8 mouse cellular contexts compared by ENCODE assay signal in the genomic region with DNA sequence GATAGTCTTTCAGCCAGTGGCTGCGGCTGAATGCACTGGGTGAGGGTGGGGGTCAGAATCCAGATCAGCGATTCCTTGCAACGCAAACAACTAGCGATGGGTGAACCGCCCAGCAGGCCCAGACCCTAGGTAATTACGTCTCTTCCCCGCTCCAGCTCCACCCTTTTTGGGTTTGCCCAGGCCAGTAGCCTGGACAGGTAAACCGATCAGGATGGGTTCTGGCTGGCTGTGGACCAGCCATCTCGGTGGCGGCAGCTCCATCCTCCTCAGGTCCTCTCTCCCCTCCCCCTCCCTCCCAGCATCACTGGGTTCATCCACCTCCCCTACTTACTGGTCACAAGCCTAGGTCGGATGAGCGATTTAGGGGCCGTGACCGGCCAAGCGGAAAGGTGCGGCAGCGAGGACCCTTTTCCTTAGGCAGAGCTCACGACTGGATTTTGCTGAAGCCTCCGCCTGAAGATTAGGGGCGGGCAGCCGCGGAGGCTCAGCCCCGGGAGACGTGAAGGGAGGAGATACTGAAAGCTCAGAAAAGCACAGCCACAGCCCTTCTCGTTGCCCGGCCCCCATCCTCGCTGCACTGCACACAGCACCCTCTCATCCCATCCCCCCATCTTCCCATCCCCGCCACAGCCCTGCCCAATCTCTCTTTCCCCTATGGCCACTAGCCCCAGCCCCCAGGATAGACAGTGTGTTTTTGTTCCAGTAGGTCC. TPM values are rescaled to one million over a fixed set of nuclear protein-coding genes. Genes with fewer than 3 reads are reported as not detected.
DNase-seq lines count a peak whose midpoint lies in the region; ATAC-seq lines count a peak whose summit lies in the region.

A gene (minus strand): TSS at position 660 of the 710 bp plus-strand sequence.

- 0 out of 2 replicates have a peak within 1 kb of the TSS, but pooled peaks have one; percentile 19 for H3K9ac ChIP-seq in kidney, embryonic 15.5 days
- peak within 1 kb of the TSS; percentile 71 for H3K9ac ChIP-seq in hindbrain, embryonic 12.5 days
- H3K9ac ChIP-seq in limb, embryonic 11.5 days (ENCODE audit: low read length): peak within 1 kb of the TSS; percentile 23; the same call in 1 of the 2 replicates

- no peak within 1 kb of the TSS for H3K27ac ChIP-seq in kidney, embryonic 15.5 days
- H3K27ac ChIP-seq in hindbrain, embryonic 12.5 days: peak within 1 kb of the TSS; percentile 60
- H3K27ac ChIP-seq in limb, embryonic 11.5 days (replicated peaks; ENCODE audit: low read depth, low read length): no peak within 1 kb of the TSS

- no peaks in the 10 kb centered on the region for H3K9me3 ChIP-seq in kidney, embryonic 15.5 days (replicated peaks)
- H3K9me3 ChIP-seq in hindbrain, embryonic 12.5 days (replicated peaks): no peaks in the 10 kb centered on the region
- no peaks in the 10 kb centered on the region for H3K9me3 ChIP-seq in limb, embryonic 11.5 days (ENCODE audit: control insufficient read depth, low read length)

- no peak for DNase-seq in kidney, postnatal 25 days
- peak; percentile 27 for DNase-seq in embryo, embryonic 9.5 days (ENCODE audit: extremely low spot score)
- DNase-seq in limb, embryonic 11.5 days (ENCODE audit: low spot score): no peak
- peak; percentile 77 for DNase-seq in right cerebral cortex, postnatal 14 days
- no peak for DNase-seq in T-cell, adult 2 months (ENCODE audit: low spot score)
- DNase-seq in Muller cell, postnatal 12 days (ENCODE audit: inconsistent ontology term): no peak

- peaks cover 14% of the 10 kb centered on the region; the same call in 1 of the 2 replicates for H3K36me3 ChIP-seq in kidney, embryonic 15.5 days
- H3K36me3 ChIP-seq in hindbrain, embryonic 12.5 days: no peaks in the 10 kb centered on the region
- H3K36me3 ChIP-seq in limb, embryonic 11.5 days (ENCODE audit: control insufficient read depth, insufficient read depth, low read length): no peaks in the 10 kb centered on the region

- 3% methylated on average over 28 of the region's 28 CpGs for WGBS in kidney, embryonic 15.5 days
- 2% methylated on average over 28 of the region's 28 CpGs for WGBS in hindbrain, embryonic 12.5 days
- WGBS in limb, embryonic 11.5 days: 5% methylated on average over 28 of the region's 28 CpGs

- peaks cover 49% of the 10 kb centered on the region for H3K27me3 ChIP-seq in kidney, embryonic 15.5 days
- H3K27me3 ChIP-seq in hindbrain, embryonic 12.5 days: peaks cover 34% of the 10 kb centered on the region
- peaks cover 25% of the 10 kb centered on the region for H3K27me3 ChIP-seq in limb, embryonic 11.5 days (ENCODE audit: control insufficient read depth, insufficient read depth, low read length)

- ATAC-seq in kidney, embryonic 15.5 days (replicated peaks; ENCODE audit: low FRiP score): peak; percentile 35; the same call in 1 of the 2 replicates
- ATAC-seq in hindbrain, embryonic 12.5 days (ENCODE audit: low FRiP score): peak; percentile 65
- ATAC-seq in limb, embryonic 11.5 days (ENCODE audit: insufficient number of reproducible peaks, low FRiP score, low TSS enrichment, low read depth): 0 out of 2 replicates have a peak, but pooled peaks have one; percentile 20

- H3K4me2 ChIP-seq in kidney, embryonic 15.5 days: peak within 1 kb of the TSS; percentile 58
- H3K4me2 ChIP-seq in hindbrain, embryonic 12.5 days (replicated peaks): peak within 1 kb of the TSS; percentile 63
- H3K4me2 ChIP-seq in limb, embryonic 11.5 days (ENCODE audit: low read depth, severe bottlenecking): peak within 1 kb of the TSS; percentile 26; the same call in 1 of the 2 replicates

- H3K4me1 ChIP-seq in kidney, embryonic 15.5 days: peaks cover 17% of the 10 kb centered on the region
- H3K4me1 ChIP-seq in hindbrain, embryonic 12.5 days: peaks cover 22% of the 10 kb centered on the region
- H3K4me1 ChIP-seq in limb, embryonic 11.5 days (ENCODE audit: control insufficient read depth, insufficient read depth, low read length): 0 out of 2 replicates have a peak, but pooled peaks cover 3% of the 10 kb centered on the region

- peak within 1 kb of the TSS; percentile 29 for H3K4me3 ChIP-seq in kidney, embryonic 15.5 days (replicated peaks)
- H3K4me3 ChIP-seq in hindbrain, embryonic 12.5 days: peak within 1 kb of the TSS; percentile 39
- H3K4me3 ChIP-seq in limb, embryonic 11.5 days (ENCODE audit: low read depth, low read length): peak within 1 kb of the TSS; percentile 10; the same call in 1 of the 2 replicates

RNA-seq across cellular contexts. Expression of the gene that starts here (rescaled TPM):
- polyA plus RNA-seq in kidney, embryonic 15.5 days (2015; fragmentation: Nextera tagmentation; extraction: Ambion mirVana): 0.48 and 0.55 TPM in 2 replicates
- polyA plus RNA-seq in hindbrain, embryonic 12.5 days (2016; fragmentation: Nextera tagmentation; extraction: Ambion mirVana): 3.3 and 4.6 TPM in 2 replicates
- polyA plus RNA-seq in limb, embryonic 11.5 days (2014; fragmentation: Nextera tagmentation; extraction: Ambion mirVana): not detected in 2 replicates

Comparison
In these comparisons a context has a peak if more than half of its experiments do, and no peak if none do; other contexts are left out.
1. Peak in ATAC-seq, H3K4me3 ChIP-seq, H3K9ac ChIP-seq and H3K4me2 ChIP-seq in kidney, embryonic 15.5 days; RNA of the gene not detected or under 1 TPM.
2. Peak in ATAC-seq, H3K4me3 ChIP-seq, H3K9ac ChIP-seq and H3K4me2 ChIP-seq in limb, embryonic 11.5 days; RNA of the gene not detected or under 1 TPM.
3. H3K9ac ChIP-seq: peak in every context shown above with its lines; median percentile 71 in hindbrain, embryonic 12.5 days; 23 in limb, embryonic 11.5 days; 19 in kidney, embryonic 15.5 days.
4. DNase-seq: peak in embryo, embryonic 9.5 days (single experiment) and right cerebral cortex, postnatal 14 days (single experiment); none in kidney, postnatal 25 days (0 of 2), limb, embryonic 11.5 days (single experiment), T-cell, adult 2 months (single experiment) and Muller cell, postnatal 12 days (single experiment).
5. Peak in every context shown above with its lines, with median percentiles within 50 percentile points of each other: ATAC-seq, H3K4me2 ChIP-seq and H3K4me3 ChIP-seq.